Mouse (Mus musculus) embryonic fibroblast, embryonic 13.5 days (primary cell): ENCODE data around the gene Yju2. TPM values are rescaled to one million over a fixed set of nuclear protein-coding genes. Genes with fewer than 3 reads are reported as not detected.

Experiments used
- H3K27ac ChIP-seq: 2 replicates; pipeline ENCODE4 v1.5.1; 2012; ENCODE audit warnings: low read length, control low read depth, inconsistent platforms; ENCODE audit not compliant: insufficient read depth
- H3K4me1 ChIP-seq: 2 replicates; pipeline ENCODE4 v1.6.1; 2011; ENCODE audit warnings: low read length; ENCODE audit not compliant: control insufficient read depth, insufficient read depth
- H3K4me3 ChIP-seq: 2 replicates; pipeline ENCODE4 v1.5.1; 2011; ENCODE audit warnings: mild to moderate bottlenecking, control low read depth, low read length; ENCODE audit not compliant: insufficient read depth
- CTCF ChIP-seq: IDR thresholded peaks from 2 replicates; pipeline ENCODE4 v1.5.1; 2011; ENCODE audit warnings: mild to moderate bottlenecking, control low read depth, low read length, moderate library complexity, borderline replicate concordance; ENCODE audit not compliant: insufficient read depth
- POLR2A ChIP-seq: IDR thresholded peaks from 2 replicates; pipeline ENCODE4 v1.6.1; 2011; ENCODE audit warnings: low read depth, mild to moderate bottlenecking, control low read depth, low read length, moderate library complexity
- polyA plus RNA-seq: library from polyadenylated mRNA; stranded (reverse); fragments of >200 nt; gene quantifications from 2 replicates; pipeline ENCODE4 v1.2.4, GENCODE M21; 2011; ENCODE audit warnings: low read depth; ENCODE audit not compliant: missing spikeins, insufficient read length

Gene Yju2
- polyA plus RNA-seq, 1 experiment, result 8.0 TPM

GRCm38 (mm10) chr17:55971453-55971852 is 12.6 kb downstream of the Yju2 start:
- no peak overlapping the region for H3K4me3 ChIP-seq
- no peak overlapping the region for H3K27ac ChIP-seq
- no peaks in the 10 kb centered on the region for H3K4me1 ChIP-seq
- TF ChIP-seq CTCF, result no peak
- no peak for TF ChIP-seq POLR2A

GRCm38 (mm10) chr17:55976255-55976862 is 17.5 kb downstream of the Yju2 start:
- Histone ChIP-seq H3K4me3 (no peak overlapping the region), H3K4me1 (no peaks in the 10 kb centered on the region), H3K27ac (no peak overlapping the region)
- TF ChIP-seq POLR2A (no peak), CTCF (peak; percentile 72)

- Histone ChIP-seq H3K4me1 (no peaks in the 10 kb centered on the region), H3K4me3 (no peak overlapping the region), H3K27ac (no peak overlapping the region)
- TF ChIP-seq POLR2A (no peak), CTCF (no peak)
Observed at GRCm38 (mm10) chr17:55977301-55977700, 18.4 kb downstream of the Yju2 start.

DNA sequence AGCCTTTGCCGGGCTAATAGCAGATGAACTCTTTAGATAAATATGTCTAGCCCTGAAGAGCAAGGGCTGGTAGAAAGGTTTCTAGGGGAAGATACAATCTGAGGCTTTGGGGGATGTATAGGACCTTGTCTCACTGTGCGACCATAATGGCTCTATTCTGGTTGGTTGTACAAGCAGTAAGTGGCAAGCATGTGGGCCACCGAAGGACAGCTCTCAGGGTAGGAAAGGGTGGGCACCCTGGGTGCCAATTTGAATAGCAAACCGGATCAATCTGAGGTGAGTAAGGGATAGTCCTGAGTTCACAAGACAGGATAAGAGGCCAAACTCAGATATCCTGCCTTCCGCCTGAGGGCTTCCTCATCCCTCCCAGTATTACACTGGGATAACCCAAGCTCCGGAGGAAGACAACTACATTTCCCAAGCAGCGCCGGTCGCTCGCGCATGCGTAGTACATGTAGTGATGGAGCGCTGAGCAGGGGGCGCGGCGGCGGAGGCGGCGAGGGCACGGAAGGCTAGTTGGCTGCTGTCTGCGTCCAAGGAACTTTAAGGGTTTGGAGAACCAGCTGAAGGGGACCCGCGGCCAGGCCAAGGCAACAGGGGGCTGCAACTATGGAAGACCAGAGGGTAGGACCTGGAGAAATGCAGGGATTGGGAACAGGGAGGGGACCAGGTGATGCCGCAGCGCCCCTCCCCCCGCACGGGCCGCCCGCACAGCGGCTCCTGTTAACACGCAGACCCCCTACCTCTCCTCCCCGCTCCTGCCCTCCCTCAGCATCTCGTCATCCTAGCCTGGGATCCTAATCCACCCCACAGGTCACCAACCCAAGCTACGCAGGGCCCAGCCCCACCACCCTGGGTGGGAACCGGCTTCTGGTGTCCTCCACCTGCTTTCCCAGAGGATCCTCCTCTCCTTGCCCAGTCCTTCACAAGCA is 27.4 kb downstream of the Yju2 start, which contains the start of gene Fsd1:
TSS of gene Fsd1 (plus strand) at position 480 of the 932 bp plus-strand sequence.
- Histone ChIP-seq H3K27ac (no peak within 1 kb of the TSS), H3K4me1 (no peaks in the 10 kb centered on the region), H3K4me3 (peak within 1 kb of the TSS; percentile 47)
- TF ChIP-seq POLR2A, result no peak; the same call in 1 of the 2 replicates
- no peak for TF ChIP-seq CTCF

DNA sequence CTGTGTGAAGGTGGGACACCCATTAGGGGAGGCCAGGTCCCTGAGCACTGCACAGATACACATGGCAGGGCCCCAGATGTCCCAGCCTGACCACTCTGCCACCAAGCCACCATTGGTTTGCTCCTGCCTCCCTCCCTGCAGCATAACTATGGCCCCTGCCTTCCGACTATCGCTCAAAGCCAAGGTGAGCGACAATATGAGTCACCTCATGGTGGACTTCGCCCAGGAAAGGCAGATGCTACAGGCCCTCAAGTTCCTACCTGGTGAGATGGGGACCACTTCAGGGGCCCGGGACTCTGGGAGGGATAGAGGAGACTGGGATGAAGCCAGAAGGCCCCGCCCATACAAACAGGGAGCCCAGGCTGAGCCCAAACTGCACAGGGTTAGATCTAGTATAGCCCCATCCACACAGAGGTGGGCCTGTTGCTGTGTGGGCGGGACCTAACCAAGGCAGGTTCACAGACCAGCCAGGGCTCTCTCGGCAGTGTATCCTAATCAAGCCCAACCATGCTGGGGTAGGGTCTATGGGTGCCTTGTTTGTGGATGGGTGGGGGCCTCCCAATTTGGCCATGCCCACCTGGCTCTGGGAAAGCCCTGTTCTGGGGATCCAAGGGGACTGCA is 31.5 kb downstream of the Yju2 start:
- TF ChIP-seq CTCF (no peak), POLR2A (no peak)
- Histone ChIP-seq H3K27ac (no peak overlapping the region), H3K4me1 (no peaks in the 10 kb centered on the region), H3K4me3 (no peak overlapping the region)

DNA sequence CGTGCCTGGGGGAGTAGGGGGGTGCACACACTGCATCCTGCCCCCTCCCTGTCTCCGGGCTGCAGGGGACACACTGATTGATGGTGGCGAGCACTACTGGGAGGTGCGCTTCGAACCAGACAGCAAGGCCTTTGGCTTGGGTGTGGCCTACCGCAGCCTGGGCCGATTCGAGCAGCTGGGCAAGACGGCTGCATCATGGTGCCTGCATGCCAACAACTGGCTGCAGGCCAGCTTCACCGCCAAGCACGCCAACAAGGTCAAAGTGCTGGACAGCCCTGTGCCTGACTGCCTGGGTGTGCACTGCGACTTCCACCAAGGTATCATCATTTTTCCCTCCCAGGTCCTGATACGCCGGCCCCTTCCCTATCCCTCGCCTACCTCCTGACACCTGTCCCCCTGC is 37.1 kb downstream of the Yju2 start:
- no peak overlapping the region for H3K27ac ChIP-seq
- no peak overlapping the region for H3K4me3 ChIP-seq
- no peak for TF ChIP-seq POLR2A
- no peaks in the 10 kb centered on the region for H3K4me1 ChIP-seq

- no peak overlapping the region for H3K4me3 ChIP-seq
- no peak overlapping the region for H3K27ac ChIP-seq
- no peak for TF ChIP-seq CTCF
- TF ChIP-seq POLR2A, result no peak
- H3K4me1 ChIP-seq, result no peaks in the 10 kb centered on the region
Observed at GRCm38 (mm10) chr17:55999794-56000499, 41.0 kb downstream of the Yju2 start.

GRCm38 (mm10) chr17:56003000-56003399 is 44.1 kb downstream of the Yju2 start:
- H3K4me1 ChIP-seq, result no peaks in the 10 kb centered on the region
- no peak for TF ChIP-seq POLR2A
- TF ChIP-seq CTCF, result no peak
- H3K27ac ChIP-seq, result no peak overlapping the region
- no peak overlapping the region for H3K4me3 ChIP-seq

DNA sequence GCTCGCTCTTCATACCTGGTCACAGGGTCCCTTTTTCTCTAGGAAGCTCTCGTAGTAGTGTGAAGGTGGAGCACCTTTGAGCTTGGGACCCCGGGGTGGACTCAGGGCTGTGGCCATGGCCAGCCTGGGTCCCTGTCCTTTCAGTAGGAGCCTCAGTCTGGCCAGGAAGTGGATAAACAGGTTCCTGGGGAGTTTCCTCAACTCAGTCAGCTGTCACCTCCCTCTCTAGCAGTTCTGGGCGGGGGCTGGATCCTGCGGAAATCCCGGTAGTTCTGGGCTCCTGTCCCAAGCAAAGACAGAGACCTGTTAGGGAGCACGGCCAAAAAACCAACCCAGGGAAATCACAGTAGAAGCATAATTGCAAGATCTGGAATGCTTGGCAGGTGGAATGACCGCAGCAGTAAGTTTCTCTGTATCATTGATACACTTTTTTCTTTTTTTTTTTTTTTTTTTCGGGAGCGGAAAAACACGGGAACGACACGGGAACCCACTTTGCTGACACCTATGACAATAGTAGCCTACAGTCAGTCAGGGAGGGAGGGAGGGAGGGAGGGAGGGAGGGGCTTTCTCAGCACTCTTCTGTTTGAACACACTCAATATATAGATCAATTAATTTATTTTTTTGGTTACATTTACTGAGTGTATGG is 46.6 kb downstream of the Yju2 start, which contains the start of the genes Stap2 and Mpnd:
TSS of gene Stap2 (minus strand) at position 170 of the 647 bp plus-strand sequence.
TSS of gene Mpnd (plus strand) at position 297 of the 647 bp plus-strand sequence.
- TF ChIP-seq CTCF (no peak), POLR2A (no peak)
- Histone ChIP-seq H3K4me3 (no peak within 1 kb of the TSS), H3K27ac (no peak within 1 kb of the TSS), H3K4me1 (no peaks in the 10 kb centered on the region)
